Mouse (Mus musculus): ENCODE data around the gene Zmynd15. TPM values are rescaled to one million over a fixed set of nuclear protein-coding genes. Genes with fewer than 3 reads are reported as not detected.

Zmynd15 gene
- polyA plus RNA-seq, 2 experiments, result 0.10 to 0.31 TPM

- ATAC-seq (ENCODE audit: insufficient read depth), result no peak
- DNase-seq (ENCODE audit: low read depth in 3 of 3, low spot score in 3 of 3), result no peak
- peaks cover 9 to 16% of the 10 kb centered on the region in 2 experiments for H3K4me1 ChIP-seq (replicated peaks; ENCODE audit: control insufficient read depth in 2 of 2, insufficient read depth in 2 of 2, low read length in 1 of 2)
- H3K27ac ChIP-seq, result no peak overlapping the region
- TF ChIP-seq CTCF (IDR thresholded peaks at IDR 0.05; ENCODE audit: low read depth), result no peak
- no peak for TF ChIP-seq EP300 (IDR thresholded peaks at IDR 0.05; ENCODE audit: low read depth)
- 14% methylated on average over 5 of the region's 5 CpGs for WGBS (ENCODE audit: insufficient replicate concordance)
- H3K4me2 ChIP-seq (ENCODE audit: low read depth), result peak overlapping the region; percentile 65; the same call in 1 of the 2 replicates
- H3K9ac ChIP-seq (replicated peaks), result no peak overlapping the region
- peaks cover 2% of the 10 kb centered on the region; the same call in 1 of the 2 replicates for H3K36me3 ChIP-seq (replicated peaks; ENCODE audit: control insufficient read depth, insufficient read depth, low read depth)
- no peaks in the 10 kb centered on the region for H3K27me3 ChIP-seq (ENCODE audit: control insufficient read depth, insufficient read depth, low read length)
- no peak overlapping the region for H3K4me3 ChIP-seq (ENCODE audit: insufficient read depth in 1 of 2, low read depth in 2 of 2, low read length in 2 of 2)
- no peaks in the 10 kb centered on the region for H3K9me3 ChIP-seq (ENCODE audit: control insufficient read depth, low read length)
Measured at GRCm38 (mm10) chr11:70435476-70435875, 23.8 kb upstream of the Zmynd15 start.

- Histone ChIP-seq H3K4me1 (replicated peaks; ENCODE audit: control insufficient read depth in 2 of 2, insufficient read depth in 2 of 2, low read length in 1 of 2) (peaks cover 3 to 12% of the 10 kb centered on the region in 2 experiments), H3K27me3 (ENCODE audit: control insufficient read depth, insufficient read depth, low read length) (no peaks in the 10 kb centered on the region), H3K4me2 (ENCODE audit: low read depth) (no peak overlapping the region), H3K9me3 (ENCODE audit: control insufficient read depth, low read length) (no peaks in the 10 kb centered on the region), H3K27ac (no peak overlapping the region), H3K9ac (replicated peaks) (no peak overlapping the region), H3K36me3 (replicated peaks; ENCODE audit: control insufficient read depth, insufficient read depth, low read depth) (peaks cover 2% of the 10 kb centered on the region; the same call in 1 of the 2 replicates), H3K4me3 (ENCODE audit: insufficient read depth in 1 of 2, low read depth in 2 of 2, low read length in 2 of 2) (no peak overlapping the region)
- no peak for ATAC-seq (ENCODE audit: insufficient read depth)
- 22% methylated on average over 6 of the region's 6 CpGs for WGBS (ENCODE audit: insufficient replicate concordance)
- TF ChIP-seq CTCF (IDR thresholded peaks at IDR 0.05; ENCODE audit: low read depth), result no peak
- TF ChIP-seq EP300 (IDR thresholded peaks at IDR 0.05; ENCODE audit: low read depth), result no peak
- no peak for DNase-seq (ENCODE audit: low read depth in 3 of 3, low spot score in 3 of 3)
Measured at GRCm38 (mm10) chr11:70437426-70437825, 21.8 kb upstream of the Zmynd15 start.

GRCm38 (mm10) chr11:70438728-70439374, 20.4 kb upstream of the Zmynd15 start:
- Histone ChIP-seq H3K4me1 (replicated peaks; ENCODE audit: control insufficient read depth in 2 of 2, insufficient read depth in 2 of 2, low read length in 1 of 2) (peaks cover 0 to 4% of the 10 kb centered on the region in 2 experiments; a peak in 1 of 4 replicates), H3K27ac (no peak overlapping the region), H3K36me3 (replicated peaks; ENCODE audit: control insufficient read depth, insufficient read depth, low read depth) (peaks cover 2% of the 10 kb centered on the region; the same call in 1 of the 2 replicates), H3K9me3 (ENCODE audit: control insufficient read depth, low read length) (no peaks in the 10 kb centered on the region), H3K4me2 (ENCODE audit: low read depth) (no peak overlapping the region), H3K27me3 (ENCODE audit: control insufficient read depth, insufficient read depth, low read length) (no peaks in the 10 kb centered on the region), H3K4me3 (ENCODE audit: insufficient read depth in 1 of 2, low read depth in 2 of 2, low read length in 2 of 2) (no peak overlapping the region), H3K9ac (replicated peaks) (no peak overlapping the region)
- ATAC-seq (ENCODE audit: insufficient read depth) (no peak), DNase-seq (ENCODE audit: low read depth in 3 of 3, low spot score in 3 of 3) (no peak)
- TF ChIP-seq EP300 (IDR thresholded peaks at IDR 0.05; ENCODE audit: low read depth) (no peak), CTCF (IDR thresholded peaks at IDR 0.05; ENCODE audit: low read depth) (no peak)
- WGBS (ENCODE audit: insufficient replicate concordance), result 69% methylated on average over 7 of the region's 7 CpGs

- WGBS (ENCODE audit: insufficient replicate concordance), result 71% methylated on average over 4 of the region's 4 CpGs
- ATAC-seq (ENCODE audit: insufficient read depth) (no peak), DNase-seq (ENCODE audit: low read depth in 3 of 3, low spot score in 3 of 3) (no peak)
- peaks cover 0 to 14% of the 10 kb centered on the region in 2 experiments; a peak in 1 of 4 replicates for H3K4me1 ChIP-seq (replicated peaks; ENCODE audit: control insufficient read depth in 2 of 2, insufficient read depth in 2 of 2, low read length in 1 of 2)
- no peak overlapping the region for H3K4me2 ChIP-seq (ENCODE audit: low read depth)
- no peaks in the 10 kb centered on the region for H3K27me3 ChIP-seq (ENCODE audit: control insufficient read depth, insufficient read depth, low read length)
- no peak overlapping the region for H3K9ac ChIP-seq (replicated peaks)
- no peak overlapping the region for H3K27ac ChIP-seq
- H3K36me3 ChIP-seq (replicated peaks; ENCODE audit: control insufficient read depth, insufficient read depth, low read depth), result peaks cover 2% of the 10 kb centered on the region; the same call in 1 of the 2 replicates
- TF ChIP-seq EP300 (IDR thresholded peaks at IDR 0.05; ENCODE audit: low read depth) (no peak), CTCF (IDR thresholded peaks at IDR 0.05; ENCODE audit: low read depth) (no peak)
- H3K4me3 ChIP-seq (ENCODE audit: insufficient read depth in 1 of 2, low read depth in 2 of 2, low read length in 2 of 2), result no peak overlapping the region
- H3K9me3 ChIP-seq (ENCODE audit: control insufficient read depth, low read length), result no peaks in the 10 kb centered on the region
Measured at GRCm38 (mm10) chr11:70440637-70441036, 18.6 kb upstream of the Zmynd15 start.

- H3K9me3 ChIP-seq (ENCODE audit: control insufficient read depth, low read length), result no peaks in the 10 kb centered on the region
- no peak for ATAC-seq (ENCODE audit: insufficient read depth)
- H3K4me2 ChIP-seq (ENCODE audit: low read depth), result no peak overlapping the region
- peaks cover 2% of the 10 kb centered on the region; the same call in 1 of the 2 replicates for H3K36me3 ChIP-seq (replicated peaks; ENCODE audit: control insufficient read depth, insufficient read depth, low read depth)
- no peak overlapping the region for H3K9ac ChIP-seq (replicated peaks)
- no peak overlapping the region for H3K4me3 ChIP-seq (ENCODE audit: insufficient read depth in 1 of 2, low read depth in 2 of 2, low read length in 2 of 2)
- DNase-seq (ENCODE audit: low read depth in 3 of 3, low spot score in 3 of 3), result no peak
- TF ChIP-seq EP300 (IDR thresholded peaks at IDR 0.05; ENCODE audit: low read depth), result no peak
- no peak for TF ChIP-seq CTCF (IDR thresholded peaks at IDR 0.05; ENCODE audit: low read depth)
- 74% methylated on average over 7 of the region's 7 CpGs for WGBS (ENCODE audit: insufficient replicate concordance)
- H3K27me3 ChIP-seq (ENCODE audit: control insufficient read depth, insufficient read depth, low read length), result no peaks in the 10 kb centered on the region
- H3K4me1 ChIP-seq (replicated peaks; ENCODE audit: control insufficient read depth in 2 of 2, insufficient read depth in 2 of 2, low read length in 1 of 2), result peaks cover 0 to 20% of the 10 kb centered on the region in 2 experiments; a peak in 1 of 4 replicates
- H3K27ac ChIP-seq, result no peak overlapping the region
Measured at GRCm38 (mm10) chr11:70441882-70442281, 17.4 kb upstream of the Zmynd15 start.
